Mouse (Mus musculus): ENCODE data around the gene Ftcd. TPM values are rescaled to one million over a fixed set of nuclear protein-coding genes. Genes with fewer than 3 reads are reported as not detected.

Gene Ftcd
- total RNA-seq (2021) = not detected
- long read RNA-seq, experiment 1 = 0 reads
- long read RNA-seq, experiment 2 = 0 reads

GRCm38 (mm10) chr10:76575374-76575773 is at the start of gene Ftcd:
Gene Ftcd (plus strand): TSS chr10:76575648.
- intact Hi-C loops (cut with DNase I) = no loop called here

GRCm38 (mm10) chr10:76530922-76531321 is 44.5 kb upstream of the Ftcd start:
- DNase-seq (ENCODE audit: low spot score in 2 of 2) = peak in 1 of 2 experiments; percentile 9

More at GRCm38 (mm10) chr10:76575374-76575773, at the start of gene Ftcd:
- no peak for DNase-seq (ENCODE audit: low spot score in 2 of 2)

GRCm38 (mm10) chr10:76531375-76531774 is 44.1 kb upstream of the Ftcd start, which contains the start of gene Lss:
Gene Lss (plus strand): TSS chr10:76531588.
- intact Hi-C loops (cut with DNase I) = no loop called here
- DNase-seq (ENCODE audit: low spot score in 2 of 2) = peak; percentile 96 to 98

More at GRCm38 (mm10) chr10:76530922-76531321, 44.5 kb upstream of the Ftcd start:
- intact Hi-C loops (cut with DNase I) = no loop called here

GRCm38 (mm10) chr10:76531828-76532227 is 43.6 kb upstream of the Ftcd start:
- no peak for DNase-seq (ENCODE audit: low spot score in 2 of 2)
- intact Hi-C loops (cut with DNase I) = no loop called here

GRCm38 (mm10) chr10:76535526-76535925 is 39.9 kb upstream of the Ftcd start:
- intact Hi-C loops (cut with DNase I) = no loop called here
- DNase-seq (ENCODE audit: low spot score in 2 of 2) = no peak

- intact Hi-C loops (cut with DNase I) = no loop called here
- DNase-seq (ENCODE audit: low spot score in 2 of 2) = no peak
Observed at GRCm38 (mm10) chr10:76537619-76538018, 37.8 kb upstream of the Ftcd start.

- intact Hi-C loops (cut with DNase I) = no loop called here
- no peak for DNase-seq (ENCODE audit: low spot score in 2 of 2)
Observed at GRCm38 (mm10) chr10:76541336-76542085, 33.9 kb upstream of the Ftcd start.

GRCm38 (mm10) chr10:76542636-76543375 is 32.6 kb upstream of the Ftcd start:
- intact Hi-C loops (cut with DNase I) = no loop called here
- no peak for DNase-seq (ENCODE audit: low spot score in 2 of 2)

- intact Hi-C loops (cut with DNase I) = no loop called here
- DNase-seq (ENCODE audit: low spot score in 2 of 2) = no peak
Observed at GRCm38 (mm10) chr10:76546566-76546965, 28.9 kb upstream of the Ftcd start.

GRCm38 (mm10) chr10:76548218-76548617 is 27.2 kb upstream of the Ftcd start:
- intact Hi-C loops (cut with DNase I) = no loop called here
- DNase-seq (ENCODE audit: low spot score in 2 of 2) = no peak

GRCm38 (mm10) chr10:76550458-76550857 is 25.0 kb upstream of the Ftcd start:
- DNase-seq (ENCODE audit: low spot score in 2 of 2) = peak; percentile 13 to 19
- intact Hi-C loops (cut with DNase I) = loop anchor here (5.0 kb wide), 1 partner anchor 182 kb away; no protein-coding TSS in a partner anchor

GRCm38 (mm10) chr10:76551556-76551955 is 23.9 kb upstream of the Ftcd start:
- no peak for DNase-seq (ENCODE audit: low spot score in 2 of 2)
- intact Hi-C loops (cut with DNase I) = loop anchor here (5.0 kb wide), 1 partner anchor 181 kb away; no protein-coding TSS in a partner anchor

- no peak for DNase-seq (ENCODE audit: low spot score in 2 of 2)
- intact Hi-C loops (cut with DNase I) = loop anchor here (5.0 kb wide), 1 partner anchor 178 kb away; no protein-coding TSS in a partner anchor
Observed at GRCm38 (mm10) chr10:76554061-76554460, 21.4 kb upstream of the Ftcd start.

- no peak for DNase-seq (ENCODE audit: low spot score in 2 of 2)
- intact Hi-C loops (cut with DNase I) = no loop called here
Observed at GRCm38 (mm10) chr10:76561972-76562371, 13.5 kb upstream of the Ftcd start, which contains the start of gene Spatc1l. Gene Spatc1l (plus strand): TSS chr10:76562272.

GRCm38 (mm10) chr10:76569996-76570685 is 5.3 kb upstream of the Ftcd start:
- intact Hi-C loops (cut with DNase I) = no loop called here
- DNase-seq (ENCODE audit: low spot score in 2 of 2) = no peak

- intact Hi-C loops (cut with DNase I) = no loop called here
- no peak for DNase-seq (ENCODE audit: low spot score in 2 of 2)
Observed at GRCm38 (mm10) chr10:76571070-76571469, 4.4 kb upstream of the Ftcd start.

- intact Hi-C loops (cut with DNase I) = no loop called here
- no peak for DNase-seq (ENCODE audit: low spot score in 2 of 2)
Observed at GRCm38 (mm10) chr10:76572151-76572550, 3.3 kb upstream of the Ftcd start.

- intact Hi-C loops (cut with DNase I) = no loop called here
- no peak for DNase-seq (ENCODE audit: low spot score in 2 of 2)
Observed at GRCm38 (mm10) chr10:76576920-76577319, 1.5 kb downstream of the Ftcd start.

GRCm38 (mm10) chr10:76584138-76584537 is 8.7 kb downstream of the Ftcd start:
- DNase-seq (ENCODE audit: low spot score in 2 of 2) = no peak
- intact Hi-C loops (cut with DNase I) = no loop called here

- intact Hi-C loops (cut with DNase I) = no loop called here
Observed at GRCm38 (mm10) chr10:76586190-76586589, 10.7 kb downstream of the Ftcd start.

More at GRCm38 (mm10) chr10:76586190-76586589, 10.7 kb downstream of the Ftcd start:
- DNase-seq (ENCODE audit: low spot score in 2 of 2) = no peak

All from left cerebral cortex, postnatal 14 days (tissue).